In the genomic region with DNA sequence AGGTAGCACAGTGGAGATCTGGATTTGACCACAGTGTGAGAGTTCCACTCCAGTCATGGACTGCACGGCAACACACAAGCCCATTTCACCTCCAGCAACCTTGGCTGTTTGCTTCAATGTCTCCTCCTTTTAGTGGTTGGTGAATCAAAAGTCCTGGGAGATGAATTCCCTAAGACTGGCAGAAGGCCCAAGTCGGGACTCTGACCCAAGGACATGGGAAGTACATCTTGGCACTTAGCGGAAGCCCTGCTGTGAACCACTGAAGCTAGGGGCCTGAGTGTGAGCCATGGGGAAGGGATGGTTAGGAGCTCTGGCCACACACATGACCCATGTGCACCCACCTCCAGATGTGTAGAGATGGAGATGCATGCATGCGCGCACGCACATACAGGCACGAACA, we compare ENCODE assay signal across 31 mouse cellular contexts. TPM values are rescaled to one million over a fixed set of nuclear protein-coding genes. Genes with fewer than 3 reads are reported as not detected.
DNase-seq lines count a peak whose midpoint lies in the region; ATAC-seq and TF ChIP-seq lines count a peak whose summit lies in the region.
"Had no signal": no experiment of that assay in that cellular context is flagged by ENCODE, and none has a peak within 500 bp of the region (broad histone marks: within the 10 kb centered on the region; RNA-seq: fewer than 3 reads in every experiment).

No protein-coding gene starts in this region.

- H3K27ac ChIP-seq in liver, adult 2 months (replicated peaks; ENCODE audit: insufficient read depth, low read depth, low read length), result peak overlapping the region; percentile 93
- H3K27ac ChIP-seq in liver, embryonic 15.5 days (replicated peaks), result no peak overlapping the region
- H3K27ac ChIP-seq: forebrain, embryonic 13.5 days; hindbrain, embryonic 10.5 days; hindbrain, embryonic 15.5 days; macrophage; midbrain, embryonic 13.5 days; neural tube, embryonic 13.5 days; stomach, embryonic 15.5 days had no signal

- whole genome bisulfite sequencing in liver, adult 2 months, result 22% methylated on average over 7 of the region's 7 CpGs
- WGBS in liver, embryonic 15.5 days (ENCODE audit: insufficient replicate concordance), result 78% methylated on average over 7 of the region's 7 CpGs

- TF ChIP-seq CTCF in liver, adult 2 months (IDR thresholded peaks at IDR 0.05; ENCODE audit: low read depth, low read length), result no peak

- TF ChIP-seq POLR2A in liver, adult 2 months (IDR thresholded peaks at IDR 0.05; ENCODE audit: extremely low read depth, insufficient read depth, low read length), result no peak

- H3K4me3 ChIP-seq in liver, adult 2 months (ENCODE audit: insufficient read depth, low read depth, low read length), result peak overlapping the region; percentile 82
- peak overlapping the region; percentile 36 for H3K4me3 ChIP-seq in liver, embryonic 15.5 days (replicated peaks)
- H3K4me3 ChIP-seq: forebrain, embryonic 13.5 days; hindbrain, embryonic 10.5 days; hindbrain, embryonic 15.5 days; midbrain, embryonic 13.5 days; neural tube, embryonic 13.5 days; stomach, embryonic 15.5 days had no signal

- H3K4me1 ChIP-seq in liver, adult 2 months (ENCODE audit: control insufficient read depth, insufficient read depth, low read length), result peaks cover 33% of the 10 kb centered on the region
- peaks cover 17% of the 10 kb centered on the region; the same call in 1 of the 2 replicates for H3K4me1 ChIP-seq in liver, embryonic 15.5 days (replicated peaks)
- H3K4me1 ChIP-seq: forebrain, embryonic 13.5 days; hindbrain, embryonic 15.5 days; midbrain, embryonic 13.5 days; neural tube, embryonic 13.5 days had no signal

- H3K4me2 ChIP-seq in liver, embryonic 15.5 days, result peak overlapping the region; percentile 42
- H3K4me2 ChIP-seq: forebrain, embryonic 13.5 days; hindbrain, embryonic 15.5 days; midbrain, embryonic 13.5 days; neural tube, embryonic 13.5 days; stomach, embryonic 15.5 days had no signal

- peaks cover 5% of the 10 kb centered on the region; the same call in 1 of the 2 replicates for H3K36me3 ChIP-seq in liver, adult 2 months (ENCODE audit: control insufficient read depth, insufficient read depth, low read length)
- H3K36me3 ChIP-seq in liver, embryonic 15.5 days (replicated peaks), result no peaks in the 10 kb centered on the region
- H3K36me3 ChIP-seq: hindbrain, embryonic 10.5 days; hindbrain, embryonic 15.5 days; midbrain, embryonic 13.5 days; neural tube, embryonic 13.5 days; stomach, embryonic 15.5 days had no signal

- ATAC-seq in liver, embryonic 15.5 days (ENCODE audit: insufficient read depth), result no peak
- ATAC-seq: forebrain, embryonic 13.5 days; inflammation-experienced regulatory T-cells, adult 6 months; midbrain, embryonic 13.5 days had no signal

- no peaks in the 10 kb centered on the region for H3K27me3 ChIP-seq in liver, adult 2 months (ENCODE audit: control insufficient read depth, insufficient read depth, low read length)
- H3K27me3 ChIP-seq in liver, embryonic 15.5 days, result no peaks in the 10 kb centered on the region
- H3K27me3 ChIP-seq: forebrain, embryonic 13.5 days; hindbrain, embryonic 15.5 days; midbrain, embryonic 13.5 days; neural tube, embryonic 13.5 days; stomach, embryonic 15.5 days had no signal

- H3K9me3 ChIP-seq in liver, embryonic 15.5 days (replicated peaks), result no peaks in the 10 kb centered on the region
- H3K9me3 ChIP-seq: forebrain, embryonic 13.5 days; hindbrain, embryonic 10.5 days; hindbrain, embryonic 15.5 days; midbrain, embryonic 13.5 days; neural tube, embryonic 13.5 days; stomach, embryonic 15.5 days had no signal

- peaks cover 16% of the 10 kb centered on the region; the same call in 1 of the 2 replicates for H3K79me2 ChIP-seq in liver, adult 2 months (ENCODE audit: control insufficient read depth, insufficient read depth, low read length)

- peak; percentile 72 to 82 for DNase-seq in adrenal gland, adult (ENCODE audit: inconsistent age in 2 of 2, low spot score in 1 of 2)
- no peak for DNase-seq in adrenal gland, postnatal 4 days (ENCODE audit: low spot score in 2 of 2)
- peak; percentile 61 for DNase-seq in liver, adult 2 months (ENCODE audit: extremely low read depth, low read depth, low spot score)
- DNase-seq in liver, result no peak
- DNase-seq in ovary, adult 18-20 months (ENCODE audit: low spot score), result no peak
- no peak for DNase-seq in retina, embryonic 14.5 days (ENCODE audit: low spot score)
- DNase-seq: cerebellum, adult 2 months; cerebellum, postnatal 36 days; gastrocnemius, postnatal 14 days; heart, postnatal 14 days; kidney, adult 11 months; kidney, postnatal 14 days; lung, adult 2 months; lung, postnatal 10 days; right cerebral cortex, postnatal 25 days had no signal

- peak overlapping the region; percentile 82 for H3K9ac ChIP-seq in liver, adult 2 months (ENCODE audit: low read depth, low read length)
- peak overlapping the region; percentile 4; the same call in 1 of the 2 replicates for H3K9ac ChIP-seq in liver, embryonic 15.5 days
- H3K9ac ChIP-seq: forebrain, embryonic 13.5 days; hindbrain, embryonic 15.5 days; midbrain, embryonic 13.5 days; neural tube, embryonic 13.5 days; stomach, embryonic 15.5 days had no signal

RNA-seq across cellular contexts. Expression of a gene that starts 0.9 kb away (rescaled TPM):
- 10 to 100 TPM in 1 of 2 experiments, 1 to 10 TPM in 1; 1.8 to 22.4 TPM for total RNA-seq in adrenal gland, postnatal 4 days (2021)
- 188 and 242 TPM in 2 replicates for total RNA-seq in liver, adult 2 months (2014; rRNA removed)
- 514 and 542 TPM in 2 replicates for polyA plus RNA-seq in liver, adult 2 months (2012; rRNA removed)
- 22.0 and 29.2 TPM in 2 replicates for polyA plus RNA-seq in liver, embryonic 15.5 days (2015; fragmentation: Nextera tagmentation; extraction: Ambion mirVana)
- total RNA-seq: gastrocnemius, postnatal 14 days; granulocyte monocyte progenitor cell, adult 5-6 weeks; heart, postnatal 14 days; layer of hippocampus, postnatal 10 days; left cerebral cortex, postnatal 14 days; megakaryocyte-erythroid progenitor cell, adult 5-6 weeks had no signal
- polyA plus RNA-seq: forebrain, embryonic 13.5 days; heart, embryonic 14.5 days; hindbrain, embryonic 10.5 days; inflammation-experienced regulatory T-cells, adult 6 months; macrophage had no signal

RNA-seq across cellular contexts. Expression of a gene that starts 27.5 kb away (rescaled TPM):
- total RNA-seq in adrenal gland, postnatal 4 days (2021), result 1 to 10 TPM in 1 of 2 experiments, under 1 TPM in 1; 0.64 to 1.3 TPM
- total RNA-seq in liver, adult 2 months (2014; rRNA removed), result 0.83 and 1.1 TPM in 2 replicates
- polyA plus RNA-seq in liver, adult 2 months (2012; rRNA removed), result 2.4 and 4.0 TPM in 2 replicates
- 0.58 and 1.1 TPM in 2 replicates for polyA plus RNA-seq in liver, embryonic 15.5 days (2015; fragmentation: Nextera tagmentation; extraction: Ambion mirVana)
- total RNA-seq: gastrocnemius, postnatal 14 days; granulocyte monocyte progenitor cell, adult 5-6 weeks had no signal
- polyA plus RNA-seq: forebrain, embryonic 13.5 days; hindbrain, embryonic 10.5 days; limb, embryonic 11.5 days; midbrain, embryonic 13.5 days had no signal

RNA-seq across cellular contexts. Expression of a gene that starts 39.2 kb away (rescaled TPM):
- total RNA-seq in adrenal gland, postnatal 4 days (2021), result 100 to 1,000 TPM; 107 to 113 TPM
- 1.2 and 2.6 TPM in 2 replicates for total RNA-seq in liver, adult 2 months (2014; rRNA removed)
- 8.6 and 10.4 TPM in 2 replicates for polyA plus RNA-seq in liver, adult 2 months (2012; rRNA removed)
- 4.5 and 4.6 TPM in 2 replicates for polyA plus RNA-seq in liver, embryonic 15.5 days (2015; fragmentation: Nextera tagmentation; extraction: Ambion mirVana)
- total RNA-seq: CH12.LX; megakaryocyte-erythroid progenitor cell, adult 5-6 weeks had no signal

Comparison
In these comparisons a context has a peak if more than half of its experiments do, and no peak if none do; other contexts are left out.
1. DNase-seq: peak in adrenal gland, adult (2 of 2) and liver, adult 2 months (single experiment); none in adrenal gland, postnatal 4 days (0 of 2), liver (single experiment), ovary, adult 18-20 months (single experiment) and retina, embryonic 14.5 days (single experiment).
2. RNA of a gene that starts 39.2 kb away (total RNA-seq): 107 to 113 TPM in adrenal gland, postnatal 4 days; 1.2 to 2.6 TPM in liver, adult 2 months; every median in the first group is over 10 times any median in the second.